Mouse (Mus musculus) kidney, postnatal 10 days (tissue): ENCODE results near the gene Ythdf1.

Source experiments
- DNase-seq: peaks from one replicate; pipeline ENCODE4 v3.0.0; 2021; ENCODE audit warnings: mixed read lengths

Gene Ythdf1

DNA sequence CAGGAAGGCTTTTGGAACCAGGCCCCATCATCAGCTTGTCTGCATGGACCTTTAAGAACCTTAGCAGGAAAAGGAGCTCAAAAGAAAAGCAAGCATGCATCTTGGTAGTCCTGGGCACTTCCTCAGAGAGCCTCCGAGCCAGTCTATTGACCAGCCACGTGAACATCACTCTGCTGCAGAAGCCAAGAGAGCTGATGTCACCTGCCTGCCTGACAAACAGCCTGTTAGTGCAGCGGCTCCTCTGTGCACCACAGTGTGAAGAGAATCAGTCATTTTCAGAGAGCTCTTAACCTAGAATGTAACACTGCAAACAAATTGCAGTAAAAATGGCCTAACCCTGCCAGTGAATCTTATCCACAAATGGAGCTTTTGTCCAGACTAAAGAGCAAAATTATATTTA is 50.7 kb downstream of the Ythdf1 start:
- DNase-seq, result no peak

DNA sequence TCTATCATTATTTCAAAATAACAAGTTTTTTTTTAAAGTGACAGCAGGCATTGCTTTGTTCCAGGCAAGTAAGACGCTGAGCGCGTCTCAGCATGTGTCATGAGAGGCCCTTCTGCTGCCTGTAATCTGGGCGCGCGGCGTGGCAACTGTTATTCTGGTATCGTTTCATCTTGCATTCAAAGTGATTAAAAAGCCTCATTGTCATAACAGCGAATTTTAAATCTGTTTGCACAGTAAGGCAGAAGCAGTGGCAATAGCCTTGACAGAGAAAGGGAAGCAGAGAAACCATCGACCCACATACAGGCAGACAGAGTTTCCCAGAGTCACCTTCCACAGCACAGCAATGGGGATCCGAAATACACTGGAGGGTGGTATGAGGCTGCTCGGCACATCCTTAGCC is 59.2 kb downstream of the Ythdf1 start:
- DNase-seq, result no peak

DNA sequence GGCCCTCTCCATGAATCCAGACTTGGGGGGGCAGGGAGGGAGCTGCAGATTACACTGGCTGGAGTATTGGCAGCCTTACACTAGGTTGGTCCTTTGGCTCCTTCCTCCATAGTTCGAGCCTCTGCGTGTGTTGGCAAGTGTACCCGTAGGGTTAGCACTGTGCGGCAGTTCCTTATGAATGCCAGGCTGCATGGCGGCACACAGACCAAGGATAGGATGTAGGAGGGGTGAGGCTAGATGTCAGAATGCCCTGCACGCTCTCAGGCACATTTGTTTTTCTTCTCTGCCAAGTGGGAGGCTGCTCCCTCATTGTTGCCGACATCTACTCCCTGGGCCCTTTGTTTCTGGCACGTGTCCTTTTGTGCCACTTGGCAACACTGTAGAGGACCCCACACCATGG is 63.6 kb downstream of the Ythdf1 start:
- DNase-seq, result no peak

DNA sequence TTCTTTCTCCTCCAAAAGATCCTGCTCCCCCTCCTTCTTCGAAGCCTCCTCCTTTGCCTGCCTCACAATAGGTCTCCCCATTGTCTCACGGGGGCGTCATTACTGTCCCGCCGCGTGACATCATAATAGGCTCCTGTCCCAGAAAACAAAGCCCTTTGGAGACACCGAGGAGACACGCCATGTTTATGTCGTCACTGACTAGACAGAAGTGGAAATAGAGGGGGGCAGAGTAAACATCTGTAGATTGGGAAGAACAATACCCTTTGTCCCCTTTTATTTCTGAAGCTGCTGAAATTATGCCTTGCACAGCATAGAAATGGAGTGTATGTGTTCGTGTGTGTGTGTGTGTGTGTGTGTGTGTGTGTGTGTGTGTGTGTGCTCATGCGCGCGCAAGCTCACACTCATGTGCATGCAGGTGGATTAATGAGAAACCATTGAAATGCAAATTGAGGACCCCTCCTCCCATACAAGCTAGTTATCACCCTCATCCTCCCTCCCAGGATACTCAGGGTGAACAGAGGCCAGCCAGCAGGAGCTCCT is 65.7 kb downstream of the Ythdf1 start:
- no peak for DNase-seq
